Mouse (Mus musculus): ENCODE measurements around the gene Fdxr. TPM values are rescaled to one million over a fixed set of nuclear protein-coding genes. Genes with fewer than 3 reads are reported as not detected.

Gene Fdxr
- total and polyA plus RNA-seq, 2 experiments from 2014 or later = 16.4 to 18.6 TPM

DNA sequence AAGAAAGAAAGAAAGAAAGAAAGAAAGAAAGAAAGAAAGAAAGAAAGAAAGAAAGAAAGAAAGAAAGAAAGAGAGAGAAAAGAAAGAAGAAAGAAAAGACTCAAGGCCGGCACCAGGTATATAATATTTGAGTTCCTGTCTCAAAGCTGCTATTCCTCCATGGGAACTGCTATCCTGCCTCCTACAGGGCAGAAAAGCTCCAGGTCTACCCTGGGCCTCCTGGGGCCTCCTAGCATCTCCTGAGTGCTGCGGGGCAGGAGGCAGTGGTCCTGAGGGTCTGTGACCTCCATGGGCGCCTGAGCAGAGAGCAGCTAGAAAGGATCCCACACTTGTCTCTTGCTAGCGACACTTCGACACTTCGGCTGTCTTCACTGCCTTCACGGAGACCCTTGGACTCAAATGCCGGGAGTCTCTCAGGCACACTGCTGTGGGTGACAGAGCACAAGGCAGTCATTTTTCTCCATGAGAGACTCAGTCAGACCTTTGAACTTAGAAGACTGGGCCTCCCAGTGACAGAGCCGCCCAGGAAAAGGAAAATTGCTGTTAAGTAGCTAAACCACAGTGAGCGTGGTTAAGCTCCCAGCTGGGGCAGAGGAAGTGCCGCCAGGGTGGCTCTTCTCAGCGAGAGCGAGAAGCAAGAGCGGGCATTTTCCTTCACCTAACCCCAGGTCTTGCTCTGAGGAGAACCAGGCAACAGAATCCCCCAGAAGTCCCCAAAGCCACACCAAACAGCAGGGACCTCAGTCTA, 45.5 kb downstream of the Fdxr start:
- H3K4me3 ChIP-seq (ENCODE audit: low read depth, low read length) = no peak overlapping the region
- H3K27me3 ChIP-seq (ENCODE audit: insufficient read depth, low read length) = no peaks in the 10 kb centered on the region
- DNase-seq (no peak), ATAC-seq (no peak)
- H3K4me1 ChIP-seq (ENCODE audit: insufficient read depth) = peaks cover 26% of the 10 kb centered on the region
- WGBS = 48% methylated on average over 14 of the region's 14 CpGs
- H3K9ac ChIP-seq = no peak overlapping the region
- no peaks in the 10 kb centered on the region; the same call in 1 of the 2 replicates for H3K36me3 ChIP-seq (ENCODE audit: insufficient read depth)
- no peaks in the 10 kb centered on the region for H3K9me3 ChIP-seq (ENCODE audit: low read length)
- H3K4me2 ChIP-seq (ENCODE audit: low read depth) = no peak overlapping the region
- no peak for TF ChIP-seq CTCF (IDR thresholded peaks at IDR 0.05; ENCODE audit: low read depth)
- peak overlapping the region; percentile 48; the same call in 1 of the 2 replicates for H3K27ac ChIP-seq (ENCODE audit: low read depth, low read length)

DNA sequence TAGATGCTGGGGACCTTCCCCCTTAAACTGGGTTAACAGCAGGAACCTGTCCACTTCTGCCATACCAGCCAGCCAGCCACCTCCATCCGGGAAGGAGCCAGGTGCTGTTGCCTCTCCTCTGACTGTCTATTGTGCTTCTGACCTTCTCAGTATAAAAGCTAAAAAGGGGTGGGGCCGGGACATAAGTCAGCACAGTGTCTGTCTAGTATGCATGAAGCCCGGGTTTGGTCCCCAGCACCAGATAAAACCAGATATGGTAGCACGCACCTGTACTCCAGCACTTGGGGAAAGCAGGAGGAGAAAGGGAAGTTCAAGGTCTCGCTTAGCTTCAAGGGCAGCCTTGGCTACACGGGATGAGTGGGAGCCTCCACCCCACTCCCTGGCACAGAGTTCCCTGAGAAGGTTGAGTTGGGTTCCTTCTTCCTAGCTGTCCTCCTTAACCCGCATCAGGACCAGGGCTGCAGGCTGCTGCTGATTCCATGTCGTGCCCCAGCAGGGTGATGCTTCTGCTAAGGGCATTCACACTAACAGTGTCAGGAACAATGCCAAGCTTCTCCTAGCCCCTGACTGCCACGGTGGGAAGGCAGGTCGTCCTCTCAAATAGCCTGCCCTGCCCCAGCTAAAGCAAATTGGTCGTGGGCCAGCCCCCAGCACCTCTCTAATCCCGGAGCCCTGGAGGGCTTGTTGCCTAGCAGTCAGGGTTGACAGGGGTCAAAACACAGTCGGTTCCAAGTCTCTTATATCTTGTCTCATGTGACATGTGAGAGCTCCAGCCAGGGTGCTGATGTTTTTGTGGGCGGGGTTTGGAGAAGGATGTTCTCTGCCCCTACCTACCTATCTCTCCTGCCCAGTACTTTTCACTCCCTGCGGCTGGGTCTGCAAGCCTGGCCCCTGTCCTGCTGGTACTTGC, 47.6 kb downstream of the Fdxr start:
- Histone ChIP-seq H3K4me1 (ENCODE audit: insufficient read depth) (peaks cover 28% of the 10 kb centered on the region), H3K4me3 (ENCODE audit: low read depth, low read length) (no peak overlapping the region), H3K27me3 (ENCODE audit: insufficient read depth, low read length) (no peaks in the 10 kb centered on the region), H3K36me3 (ENCODE audit: insufficient read depth) (no peaks in the 10 kb centered on the region; the same call in 1 of the 2 replicates), H3K9me3 (ENCODE audit: low read length) (no peaks in the 10 kb centered on the region), H3K4me2 (ENCODE audit: low read depth) (no peak overlapping the region), H3K9ac (no peak overlapping the region), H3K27ac (ENCODE audit: low read depth, low read length) (no peak overlapping the region)
- ATAC-seq (no peak), DNase-seq (no peak)
- no peak for TF ChIP-seq CTCF (IDR thresholded peaks at IDR 0.05; ENCODE audit: low read depth)
- 53% methylated on average over 15 of the region's 15 CpGs for WGBS

DNA sequence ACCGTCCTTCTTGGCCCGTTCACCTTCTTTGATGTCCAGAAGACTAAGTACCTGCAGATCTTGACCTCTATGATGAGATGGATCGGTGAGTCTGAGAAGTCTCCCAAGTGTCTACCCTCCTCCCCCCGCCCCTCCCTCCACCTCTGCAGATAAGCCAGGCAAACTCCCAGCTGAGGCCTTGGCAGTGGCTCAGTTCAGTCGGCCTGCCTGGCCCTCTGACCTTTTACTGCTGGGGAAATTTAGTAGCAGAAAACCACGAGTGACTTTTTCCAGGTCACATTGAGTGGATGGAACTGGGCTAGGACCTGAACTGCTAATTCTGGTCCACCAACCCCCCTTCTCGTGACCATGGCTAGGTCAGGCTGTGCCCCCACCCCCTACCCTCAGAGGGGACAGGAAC, 48.4 kb downstream of the Fdxr start:
- 78% methylated on average over 7 of the region's 7 CpGs for WGBS
- Histone ChIP-seq H3K4me1 (ENCODE audit: insufficient read depth) (peaks cover 28% of the 10 kb centered on the region), H3K36me3 (ENCODE audit: insufficient read depth) (no peaks in the 10 kb centered on the region; the same call in 1 of the 2 replicates)

DNA sequence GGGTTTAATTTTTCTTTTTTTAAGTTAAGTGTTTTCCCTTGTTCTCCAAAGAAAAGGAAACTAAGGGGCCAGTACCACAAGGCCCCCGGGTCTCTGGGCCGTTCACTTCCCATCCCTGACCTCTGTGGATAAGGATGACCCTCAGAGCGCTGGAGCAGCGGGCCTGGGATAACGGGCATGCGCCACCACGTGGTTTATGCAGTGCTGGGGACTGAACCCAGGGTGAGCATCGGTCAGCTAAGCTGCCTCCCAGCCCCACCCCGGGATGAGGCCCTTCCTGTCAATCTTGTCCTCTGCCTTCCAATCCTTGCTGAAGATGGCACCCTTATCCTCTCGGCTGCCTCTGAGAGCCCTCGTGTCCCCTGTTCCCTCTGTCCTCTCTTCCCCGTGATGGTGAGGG, 49.2 kb downstream of the Fdxr start:
- Histone ChIP-seq H3K9me3 (ENCODE audit: low read length) (no peaks in the 10 kb centered on the region), H3K4me3 (ENCODE audit: low read depth, low read length) (no peak overlapping the region), H3K27me3 (ENCODE audit: insufficient read depth, low read length) (no peaks in the 10 kb centered on the region), H3K4me1 (ENCODE audit: insufficient read depth) (peaks cover 28% of the 10 kb centered on the region), H3K9ac (no peak overlapping the region; the same call in 1 of the 2 replicates), H3K36me3 (ENCODE audit: insufficient read depth) (no peaks in the 10 kb centered on the region; the same call in 1 of the 2 replicates), H3K4me2 (ENCODE audit: low read depth) (no peak overlapping the region), H3K27ac (ENCODE audit: low read depth, low read length) (no peak overlapping the region)
- TF ChIP-seq CTCF (IDR thresholded peaks at IDR 0.05; ENCODE audit: low read depth) = no peak
- DNase-seq (no peak), ATAC-seq (no peak)
- WGBS = 33% methylated on average over 12 of the region's 12 CpGs

More for the DNA sequence above, 48.4 kb downstream of the Fdxr start:
- H3K9me3 ChIP-seq (ENCODE audit: low read length) = no peaks in the 10 kb centered on the region
- H3K4me3 ChIP-seq (ENCODE audit: low read depth, low read length) = no peak overlapping the region
- no peak for TF ChIP-seq CTCF (IDR thresholded peaks at IDR 0.05; ENCODE audit: low read depth)
- H3K9ac ChIP-seq = no peak overlapping the region
- no peak overlapping the region for H3K27ac ChIP-seq (ENCODE audit: low read depth, low read length)
- no peak for ATAC-seq
- no peak for DNase-seq
- H3K4me2 ChIP-seq (ENCODE audit: low read depth) = no peak overlapping the region
- H3K27me3 ChIP-seq (ENCODE audit: insufficient read depth, low read length) = no peaks in the 10 kb centered on the region

- Histone ChIP-seq H3K4me2 (ENCODE audit: low read depth) (no peak overlapping the region), H3K36me3 (ENCODE audit: insufficient read depth) (no peaks in the 10 kb centered on the region; the same call in 1 of the 2 replicates), H3K4me1 (ENCODE audit: insufficient read depth) (peaks cover 24% of the 10 kb centered on the region), H3K9me3 (ENCODE audit: low read length) (no peaks in the 10 kb centered on the region), H3K9ac (0 out of 2 replicates have a peak overlapping the region, but pooled peaks have one; percentile 6), H3K4me3 (ENCODE audit: low read depth, low read length) (no peak overlapping the region), H3K27me3 (ENCODE audit: insufficient read depth, low read length) (no peaks in the 10 kb centered on the region), H3K27ac (ENCODE audit: low read depth, low read length) (peak overlapping the region; percentile 50; the same call in 1 of the 2 replicates)
- no peak for TF ChIP-seq CTCF (IDR thresholded peaks at IDR 0.05; ENCODE audit: low read depth)
- ATAC-seq (peak; percentile 73), DNase-seq (peak; percentile 64)
- WGBS = 16% methylated on average over 14 of the region's 14 CpGs
Observed at GRCm38 (mm10) chr11:115226811-115227491, 49.9 kb downstream of the Fdxr start.

DNA sequence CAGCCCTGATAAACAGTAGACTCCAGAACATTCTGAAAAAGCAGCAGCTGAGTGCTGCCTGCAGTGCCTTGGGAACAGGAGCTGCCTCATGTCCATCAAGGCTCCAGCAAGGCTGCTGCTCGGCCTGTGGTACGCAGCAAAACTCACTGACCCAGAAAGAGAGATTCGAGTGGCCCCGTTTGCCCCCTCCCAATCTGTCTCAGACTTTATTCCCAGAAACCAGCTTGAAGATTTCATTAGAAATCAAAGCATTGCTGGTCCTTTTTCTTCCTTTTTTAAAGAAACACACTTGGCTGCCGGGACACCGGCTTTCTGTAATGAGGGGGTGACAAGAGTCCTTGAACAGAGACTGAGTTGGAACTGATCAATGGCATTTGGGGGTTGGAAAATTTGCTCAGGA, 51.5 kb downstream of the Fdxr start:
- ATAC-seq = no peak
- Histone ChIP-seq H3K9me3 (ENCODE audit: low read length) (no peaks in the 10 kb centered on the region), H3K4me1 (ENCODE audit: insufficient read depth) (peaks cover 18% of the 10 kb centered on the region; the same call in 1 of the 2 replicates), H3K9ac (no peak overlapping the region), H3K4me3 (ENCODE audit: low read depth, low read length) (no peak overlapping the region), H3K4me2 (ENCODE audit: low read depth) (no peak overlapping the region), H3K27me3 (ENCODE audit: insufficient read depth, low read length) (no peaks in the 10 kb centered on the region), H3K27ac (ENCODE audit: low read depth, low read length) (no peak overlapping the region), H3K36me3 (ENCODE audit: insufficient read depth) (peaks cover under 1% of the 10 kb centered on the region; the same call in 1 of the 2 replicates)
- DNase-seq = no peak
- 27% methylated on average over 6 of the region's 6 CpGs for WGBS
- no peak for TF ChIP-seq CTCF (IDR thresholded peaks at IDR 0.05; ENCODE audit: low read depth)

All from forebrain, postnatal 0 days (tissue).